Mouse (Mus musculus) midbrain, embryonic 15.5 days (tissue): ENCODE data around the gene Igfals. TPM values are rescaled to one million over a fixed set of nuclear protein-coding genes. Genes with fewer than 3 reads are reported as not detected.
A peak's percentile ranks its signal among the peaks of the same experiment; 100 is the strongest.

Source experiments
- ATAC-seq: fragments of 200-750 bp; cut with Nextera tagmentation; replicated peaks from 2 replicates; pipeline ENCODE4 v1.8.0; 2017; ENCODE audit warnings: moderate TSS enrichment
- H3K27ac ChIP-seq: fragments of 300-500 bp; sonication (generic); 2 replicates; pipeline ENCODE4 v1.5.1; 2015; ENCODE audit warnings: mild to moderate bottlenecking, inconsistent platforms
- H3K27me3 ChIP-seq: fragments of 300-500 bp; sonication (generic); replicated peaks from 2 replicates; pipeline ENCODE4 v1.6.1; 2015; ENCODE audit warnings: inconsistent platforms
- H3K36me3 ChIP-seq: fragments of 300-500 bp; sonication (generic); replicated peaks from 2 replicates; pipeline ENCODE4 v1.6.1; 2015; ENCODE audit warnings: inconsistent platforms
- H3K4me1 ChIP-seq: fragments of 300-500 bp; sonication (generic); 2 replicates; pipeline ENCODE4 v1.6.1; 2015; ENCODE audit warnings: inconsistent platforms
- H3K4me2 ChIP-seq: fragments of 300-500 bp; sonication (generic); 2 replicates; pipeline ENCODE4 v1.6.1; 2015; ENCODE audit warnings: inconsistent platforms, mild to moderate bottlenecking, moderate library complexity
- H3K4me3 ChIP-seq: fragments of 300-500 bp; sonication (generic); 2 replicates; pipeline ENCODE4 v1.5.1; 2015; ENCODE audit warnings: mild to moderate bottlenecking, inconsistent platforms
- H3K9ac ChIP-seq: fragments of 300-500 bp; sonication (generic); 2 replicates; pipeline ENCODE4 v1.6.1; 2015; ENCODE audit warnings: mild to moderate bottlenecking, inconsistent platforms
- H3K9me3 ChIP-seq: fragments of 300-500 bp; sonication (generic); 2 replicates; pipeline ENCODE4 v1.6.1; 2016; ENCODE audit warnings: inconsistent platforms
- WGBS: fragments of 180-500 bp; shearing (Covaris S2); methylation state at CpG from one replicate; pipeline ENCODE4 v1.1.7; 2015; ENCODE audit warnings: mixed read lengths; 5-methylcytosine and 5-hydroxymethylcytosine counted together
- polyA plus RNA-seq: library from polyadenylated mRNA; unstranded; fragments of >200 nt; fragmentation: Nextera tagmentation; extraction: Ambion mirVana; gene quantifications from 2 replicates; pipeline ENCODE4 v1.2.1, GENCODE M21; 2015

The Igfals gene
- polyA plus RNA-seq, 1 experiment from 2014 or later = 0.10 TPM

GRCm38 (mm10) chr17:24888862-24889261 lies 23.1 kb downstream of the Igfals start:
- ATAC-seq = no peak
- H3K4me1 ChIP-seq = peaks cover 42% of the 10 kb centered on the region
- no peak overlapping the region for H3K9ac ChIP-seq
- no peak overlapping the region for H3K27ac ChIP-seq
- H3K36me3 ChIP-seq = peaks cover 25% of the 10 kb centered on the region
- WGBS = 88% methylated on average over 3 of the region's 3 CpGs
- no peak overlapping the region for H3K4me2 ChIP-seq
- H3K9me3 ChIP-seq = no peaks in the 10 kb centered on the region
- no peaks in the 10 kb centered on the region for H3K27me3 ChIP-seq
- H3K4me3 ChIP-seq = no peak overlapping the region

GRCm38 (mm10) chr17:24890151-24891092 lies 24.6 kb downstream of the Igfals start:
- 89% methylated on average over 19 of the region's 19 CpGs for WGBS
- Histone ChIP-seq H3K36me3 (peaks cover 24% of the 10 kb centered on the region), H3K9me3 (no peaks in the 10 kb centered on the region), H3K9ac (no peak overlapping the region), H3K27ac (no peak overlapping the region), H3K27me3 (no peaks in the 10 kb centered on the region), H3K4me3 (no peak overlapping the region), H3K4me2 (no peak overlapping the region), H3K4me1 (peaks cover 43% of the 10 kb centered on the region)
- ATAC-seq = no peak

GRCm38 (mm10) chr17:24891321-24891720 lies 25.5 kb downstream of the Igfals start:
- no peak overlapping the region for H3K27ac ChIP-seq
- peaks cover 47% of the 10 kb centered on the region for H3K4me1 ChIP-seq
- peaks cover 24% of the 10 kb centered on the region for H3K36me3 ChIP-seq
- no peak for ATAC-seq
- no peaks in the 10 kb centered on the region for H3K27me3 ChIP-seq
- WGBS = 88% methylated on average over 13 of the region's 13 CpGs
- H3K4me2 ChIP-seq = no peak overlapping the region
- no peak overlapping the region for H3K9ac ChIP-seq
- no peak overlapping the region for H3K4me3 ChIP-seq
- no peaks in the 10 kb centered on the region for H3K9me3 ChIP-seq

GRCm38 (mm10) chr17:24892785-24893184 lies 27.0 kb downstream of the Igfals start:
- 88% methylated on average over 12 of the region's 12 CpGs for WGBS
- Histone ChIP-seq H3K27me3 (no peaks in the 10 kb centered on the region), H3K9ac (no peak overlapping the region), H3K4me1 (peaks cover 54% of the 10 kb centered on the region), H3K4me2 (no peak overlapping the region), H3K4me3 (no peak overlapping the region), H3K27ac (no peak overlapping the region), H3K36me3 (peaks cover 27% of the 10 kb centered on the region), H3K9me3 (no peaks in the 10 kb centered on the region)
- no peak for ATAC-seq

- Histone ChIP-seq H3K4me2 (no peak overlapping the region), H3K4me1 (peaks cover 54% of the 10 kb centered on the region), H3K9ac (no peak overlapping the region), H3K4me3 (no peak overlapping the region), H3K27me3 (no peaks in the 10 kb centered on the region), H3K36me3 (peaks cover 32% of the 10 kb centered on the region), H3K27ac (no peak overlapping the region), H3K9me3 (no peaks in the 10 kb centered on the region)
- ATAC-seq = no peak
- 90% methylated on average over 2 of the region's 2 CpGs for WGBS
These were observed 27.5 kb downstream of the Igfals start for GRCm38 (mm10) chr17:24893276-24893675.

GRCm38 (mm10) chr17:24894061-24894994 lies 28.5 kb downstream of the Igfals start:
- no peaks in the 10 kb centered on the region for H3K27me3 ChIP-seq
- ATAC-seq = peak; percentile 31
- peaks cover 50% of the 10 kb centered on the region for H3K4me1 ChIP-seq
- H3K9ac ChIP-seq = peak overlapping the region; percentile 90
- H3K9me3 ChIP-seq = no peaks in the 10 kb centered on the region
- peak overlapping the region; percentile 92 for H3K4me2 ChIP-seq
- H3K36me3 ChIP-seq = peaks cover 42% of the 10 kb centered on the region
- WGBS = 12% methylated on average over 31 of the region's 31 CpGs
- peak overlapping the region; percentile 76 for H3K4me3 ChIP-seq
- H3K27ac ChIP-seq = peak overlapping the region; percentile 88

GRCm38 (mm10) chr17:24894995-24895547 lies 29.3 kb downstream of the Igfals start, which contains the start of the genes Eme2 and Mrps34:
Gene Eme2 (minus strand): TSS chr17:24895087.
Gene Mrps34 (plus strand): TSS chr17:24895116.
- WGBS = under 1% methylated on average over 62 of the region's 62 CpGs
- H3K4me3 ChIP-seq = peak within 1 kb of the TSS; percentile 76
- peak within 1 kb of the TSS; percentile 88 for H3K27ac ChIP-seq
- H3K9ac ChIP-seq = peak within 1 kb of the TSS; percentile 90
- peaks cover 50% of the 10 kb centered on the region for H3K36me3 ChIP-seq
- H3K4me1 ChIP-seq = peaks cover 50% of the 10 kb centered on the region
- H3K4me2 ChIP-seq = peak within 1 kb of the TSS; percentile 92
- H3K27me3 ChIP-seq = no peaks in the 10 kb centered on the region
- peak; percentile 68 for ATAC-seq
- no peaks in the 10 kb centered on the region for H3K9me3 ChIP-seq

- H3K27ac ChIP-seq = peak overlapping the region; percentile 88
- H3K4me2 ChIP-seq = peak overlapping the region; percentile 92
- no peaks in the 10 kb centered on the region for H3K9me3 ChIP-seq
- H3K4me1 ChIP-seq = peaks cover 50% of the 10 kb centered on the region
- H3K36me3 ChIP-seq = peaks cover 50% of the 10 kb centered on the region
- peak overlapping the region; percentile 76 for H3K4me3 ChIP-seq
- no peaks in the 10 kb centered on the region for H3K27me3 ChIP-seq
- WGBS = 10% methylated on average over 23 of the region's 23 CpGs
- no peak for ATAC-seq
- H3K9ac ChIP-seq = peak overlapping the region; percentile 90
These were observed 29.9 kb downstream of the Igfals start for GRCm38 (mm10) chr17:24895571-24896240.

- WGBS = under 1% methylated on average over 50 of the region's 50 CpGs
These were observed 30.6 kb downstream of the Igfals start, which contains the start of gene Nme3 for GRCm38 (mm10) chr17:24896241-24896992. Gene Nme3 (plus strand): TSS chr17:24896500.

GRCm38 (mm10) chr17:24896993-24897269 lies 31.1 kb downstream of the Igfals start:
- H3K36me3 ChIP-seq = peaks cover 54% of the 10 kb centered on the region
- H3K4me3 ChIP-seq = peak overlapping the region; percentile 76
- H3K27me3 ChIP-seq = no peaks in the 10 kb centered on the region
- peak overlapping the region; percentile 92 for H3K4me2 ChIP-seq
- 30% methylated on average over 11 of the region's 11 CpGs for WGBS
- peaks cover 50% of the 10 kb centered on the region for H3K4me1 ChIP-seq
- peak overlapping the region; percentile 88 for H3K27ac ChIP-seq
- no peak for ATAC-seq
- H3K9ac ChIP-seq = peak overlapping the region; percentile 90
- H3K9me3 ChIP-seq = no peaks in the 10 kb centered on the region

More at GRCm38 (mm10) chr17:24896241-24896992, 30.6 kb downstream of the Igfals start, which contains the start of gene Nme3:
- peak; percentile 65 for ATAC-seq
- H3K4me1 ChIP-seq = peaks cover 50% of the 10 kb centered on the region
- H3K27me3 ChIP-seq = no peaks in the 10 kb centered on the region
- peak within 1 kb of the TSS; percentile 92 for H3K4me2 ChIP-seq
- H3K27ac ChIP-seq = peak within 1 kb of the TSS; percentile 88
- no peaks in the 10 kb centered on the region for H3K9me3 ChIP-seq
- peak within 1 kb of the TSS; percentile 90 for H3K9ac ChIP-seq
- peaks cover 50% of the 10 kb centered on the region for H3K36me3 ChIP-seq
- peak within 1 kb of the TSS; percentile 76 for H3K4me3 ChIP-seq

GRCm38 (mm10) chr17:24897600-24897999 lies 31.8 kb downstream of the Igfals start:
- WGBS = 81% methylated on average over 4 of the region's 4 CpGs
- Histone ChIP-seq H3K4me2 (peak overlapping the region; percentile 92), H3K36me3 (peaks cover 60% of the 10 kb centered on the region), H3K27me3 (no peaks in the 10 kb centered on the region), H3K27ac (0 out of 2 replicates have a peak overlapping the region, but pooled peaks have one; percentile 14), H3K4me1 (peaks cover 50% of the 10 kb centered on the region), H3K9ac (peak overlapping the region; percentile 90; the same call in 1 of the 2 replicates), H3K9me3 (no peaks in the 10 kb centered on the region), H3K4me3 (peak overlapping the region; percentile 76)
- ATAC-seq = no peak
